ENCODE assay signal across 8 mouse cellular contexts in genomic region chr10:8519014-8519491, GRCm38 (mm10). TPM values are rescaled to one million over a fixed set of nuclear protein-coding genes. Genes with fewer than 3 reads are reported as not detected.
A peak's percentile ranks its signal among the peaks of the same experiment; 100 is the strongest.
DNase-seq lines count a peak whose midpoint lies in the region; ATAC-seq and TF ChIP-seq lines count a peak whose summit lies in the region.

No protein-coding gene starts in this region.

- no peak overlapping the region for H3K27ac ChIP-seq in bone marrow, adult 2 months (ENCODE audit: control insufficient read depth, insufficient read depth, low read depth, low read length, poor library complexity)
- no peak overlapping the region for H3K27ac ChIP-seq in forebrain, embryonic 14.5 days (ENCODE audit: low read depth, low read length)
- H3K27ac ChIP-seq in limb, embryonic 10.5 days = peak overlapping the region; percentile 89
- H3K27ac ChIP-seq in midbrain, embryonic 16.5 days (ENCODE audit: low read length) = no peak overlapping the region

- no peak for TF ChIP-seq CTCF in bone marrow, adult 2 months (IDR thresholded peaks at IDR 0.05; ENCODE audit: control insufficient read depth, insufficient read depth, low read length)

- peak overlapping the region; percentile 78 for H3K9ac ChIP-seq in forebrain, embryonic 14.5 days (ENCODE audit: low read length)
- peak overlapping the region; percentile 62 for H3K9ac ChIP-seq in midbrain, embryonic 16.5 days (ENCODE audit: low read depth, low read length)

- DNase-seq in layer of hippocampus, adult 9-11 months = peak; percentile 46
- DNase-seq in layer of hippocampus, adult 8-10 months (ENCODE audit: low spot score in 2 of 2) = no peak
- DNase-seq in forebrain, embryonic 14.5 days (ENCODE audit: low spot score) = no peak
- DNase-seq in limb, embryonic 10.5 days (ENCODE audit: low spot score) = no peak
- DNase-seq in retina, embryonic 14.5 days (ENCODE audit: low spot score) = no peak
- DNase-seq in embryo, embryonic 10.5 days (ENCODE audit: low spot score) = no peak

- no peak for ATAC-seq in forebrain, embryonic 14.5 days
- ATAC-seq in midbrain, embryonic 16.5 days = no peak

- H3K4me1 ChIP-seq in bone marrow, adult 2 months (ENCODE audit: control insufficient read depth, insufficient read depth, low read length) = no peaks in the 10 kb centered on the region; the same call in 1 of the 2 replicates
- H3K4me1 ChIP-seq in forebrain, embryonic 14.5 days (ENCODE audit: control insufficient read depth, insufficient read depth, low read length) = peaks cover 3% of the 10 kb centered on the region; the same call in 1 of the 2 replicates
- peaks cover 26% of the 10 kb centered on the region for H3K4me1 ChIP-seq in limb, embryonic 10.5 days
- H3K4me1 ChIP-seq in midbrain, embryonic 16.5 days (ENCODE audit: control insufficient read depth, insufficient read depth, low read length) = peaks cover 8% of the 10 kb centered on the region; the same call in 1 of the 2 replicates

- TF ChIP-seq POLR2A in bone marrow, adult 2 months (IDR thresholded peaks at IDR 0.05; ENCODE audit: borderline replicate concordance, control insufficient read depth, low read depth, low read length) = no peak

- 0 out of 2 replicates have a peak, but pooled peaks cover 12% of the 10 kb centered on the region for H3K27me3 ChIP-seq in forebrain, embryonic 14.5 days (replicated peaks; ENCODE audit: control insufficient read depth, insufficient read depth, low read length)
- H3K27me3 ChIP-seq in limb, embryonic 10.5 days (ENCODE audit: low read depth, poor library complexity, severe bottlenecking) = peaks cover 33% of the 10 kb centered on the region
- peaks cover 3% of the 10 kb centered on the region; the same call in 1 of the 2 replicates for H3K27me3 ChIP-seq in midbrain, embryonic 16.5 days (ENCODE audit: control insufficient read depth, insufficient read depth, low read depth, low read length)

- H3K4me3 ChIP-seq in bone marrow, adult 2 months (replicated peaks; ENCODE audit: control insufficient read depth, low read depth, low read length) = peak overlapping the region; percentile 73
- H3K4me3 ChIP-seq in forebrain, embryonic 14.5 days (ENCODE audit: low read depth, low read length) = peak overlapping the region; percentile 74
- H3K4me3 ChIP-seq in limb, embryonic 10.5 days = peak overlapping the region; percentile 81
- H3K4me3 ChIP-seq in midbrain, embryonic 16.5 days (ENCODE audit: low read depth, low read length) = peak overlapping the region; percentile 66

- 2% methylated on average over 18 of the region's 18 CpGs for WGBS in bone marrow, adult 2 months
- WGBS in forebrain, embryonic 14.5 days = 1% methylated on average over 17 of the region's 18 CpGs
- under 1% methylated on average over 18 of the region's 18 CpGs for WGBS in limb, embryonic 10.5 days
- 2% methylated on average over 17 of the region's 18 CpGs for WGBS in midbrain, embryonic 16.5 days

- H3K36me3 ChIP-seq in forebrain, embryonic 14.5 days (ENCODE audit: control insufficient read depth, insufficient read depth, low read length) = no peaks in the 10 kb centered on the region
- H3K36me3 ChIP-seq in limb, embryonic 10.5 days = peaks cover 3% of the 10 kb centered on the region; the same call in 1 of the 2 replicates
- no peaks in the 10 kb centered on the region for H3K36me3 ChIP-seq in midbrain, embryonic 16.5 days (ENCODE audit: control insufficient read depth, insufficient read depth, low read length)

- H3K9me3 ChIP-seq in forebrain, embryonic 14.5 days (replicated peaks; ENCODE audit: control insufficient read depth, low read length) = no peaks in the 10 kb centered on the region
- H3K9me3 ChIP-seq in limb, embryonic 10.5 days (replicated peaks) = no peaks in the 10 kb centered on the region
- H3K9me3 ChIP-seq in midbrain, embryonic 16.5 days (replicated peaks; ENCODE audit: control insufficient read depth, low read length, poor library complexity, severe bottlenecking) = no peaks in the 10 kb centered on the region

- H3K4me2 ChIP-seq in forebrain, embryonic 14.5 days (ENCODE audit: low read length) = peak overlapping the region; percentile 94
- H3K4me2 ChIP-seq in midbrain, embryonic 16.5 days (ENCODE audit: low read length) = peak overlapping the region; percentile 64

RNA-seq across cellular contexts. Expression of gene Ust, which starts 0.4 kb away (rescaled TPM):
- 10 to 100 TPM; 55.3 to 61.3 (median 57.6) TPM for total RNA-seq in layer of hippocampus, adult 8-10 months (2022)
- 0.27 and 0.47 TPM in 2 replicates for polyA plus RNA-seq in bone marrow, adult 2 months (2011; ENCODE audit: insufficient read depth, insufficient read length, low replicate concordance, missing spikeins)
- 5.8 and 6.8 TPM in 2 replicates for polyA plus RNA-seq in forebrain, embryonic 14.5 days (2014; fragmentation: Nextera tagmentation; extraction: Ambion mirVana)
- polyA plus RNA-seq in limb, embryonic 10.5 days (2016; fragmentation: Nextera tagmentation; extraction: Ambion mirVana) = 3.0 and 3.5 TPM in 2 replicates
- polyA plus RNA-seq in midbrain, embryonic 16.5 days (2015; fragmentation: Nextera tagmentation; extraction: Ambion mirVana) = 4.8 and 5.0 TPM in 2 replicates
